Mouse (Mus musculus) hindbrain, embryonic 13.5 days (tissue): ENCODE data around the gene Dmac1. TPM values are rescaled to one million over a fixed set of nuclear protein-coding genes. Genes with fewer than 3 reads are reported as not detected.
A peak's percentile ranks its signal among the peaks of the same experiment; 100 is the strongest.

Experiments used
- ATAC-seq: fragments of 200-750 bp; cut with Nextera tagmentation; 2 replicates; pipeline ENCODE4 v1.8.0; 2017; ENCODE audit warnings: moderate TSS enrichment; ENCODE audit not compliant: low FRiP score
- H3K27ac ChIP-seq: fragments of 300-500 bp; sonication (generic); 2 replicates; pipeline ENCODE4 v1.5.1; 2015; ENCODE audit warnings: inconsistent platforms, mild to moderate bottlenecking, moderate library complexity
- H3K27me3 ChIP-seq: fragments of 300-500 bp; sonication (generic); 2 replicates; pipeline ENCODE4 v1.6.1; 2015; ENCODE audit warnings: mild to moderate bottlenecking, inconsistent platforms
- H3K36me3 ChIP-seq: fragments of 300-500 bp; sonication (generic); 2 replicates; pipeline ENCODE4 v1.6.1; 2015; ENCODE audit warnings: mild to moderate bottlenecking, inconsistent platforms
- H3K4me1 ChIP-seq: fragments of 300-500 bp; sonication (generic); replicated peaks from 2 replicates; pipeline ENCODE4 v1.6.1; 2015; ENCODE audit warnings: inconsistent platforms
- H3K4me2 ChIP-seq: fragments of 300-500 bp; sonication (generic); 2 replicates; pipeline ENCODE4 v1.6.1; 2015; ENCODE audit warnings: inconsistent platforms, mild to moderate bottlenecking, moderate library complexity
- H3K4me3 ChIP-seq: fragments of 300-500 bp; sonication (generic); 2 replicates; pipeline ENCODE4 v1.5.1; 2015; ENCODE audit warnings: mild to moderate bottlenecking, inconsistent platforms
- H3K9ac ChIP-seq: fragments of 300-500 bp; sonication (generic); 2 replicates; pipeline ENCODE4 v1.6.1; 2015; ENCODE audit warnings: mild to moderate bottlenecking, inconsistent platforms
- H3K9me3 ChIP-seq: fragments of 300-500 bp; sonication (generic); 2 replicates; pipeline ENCODE4 v1.6.1; 2016; ENCODE audit warnings: inconsistent platforms
- WGBS: fragments of 180-500 bp; shearing (Covaris S2); methylation state at CpG from one replicate; pipeline ENCODE4 v1.1.7; 2015; 5-methylcytosine and 5-hydroxymethylcytosine counted together
- polyA plus RNA-seq: library from polyadenylated mRNA; unstranded; fragments of >200 nt; fragmentation: Nextera tagmentation; extraction: Ambion mirVana; gene quantifications from 2 replicates; pipeline ENCODE4 v1.2.1, GENCODE M21; 2015

Dmac1 gene
- 102 and 111 TPM in 2 replicates for polyA plus RNA-seq

GRCm38 (mm10) chr4:75278197-75279175 is at the start of gene Dmac1:
Gene Dmac1, minus strand, starts transcription at chr4:75278305.
- Histone ChIP-seq H3K27me3 (no peaks in the 10 kb centered on the region), H3K4me3 (peak within 1 kb of the TSS; percentile 79), H3K9me3 (no peaks in the 10 kb centered on the region), H3K4me2 (peak within 1 kb of the TSS; percentile 65), H3K27ac (peak within 1 kb of the TSS; percentile 58), H3K4me1 (peaks cover 8% of the 10 kb centered on the region; the same call in 1 of the 2 replicates), H3K36me3 (peaks cover 14% of the 10 kb centered on the region), H3K9ac (peak within 1 kb of the TSS; percentile 86)
- WGBS: 19% methylated on average over 23 of the region's 23 CpGs
- ATAC-seq: peak; percentile 97

- ATAC-seq: no peak
- Histone ChIP-seq H3K4me2 (no peak overlapping the region), H3K4me3 (no peak overlapping the region), H3K4me1 (no peaks in the 10 kb centered on the region), H3K36me3 (no peaks in the 10 kb centered on the region), H3K9me3 (no peaks in the 10 kb centered on the region), H3K27ac (no peak overlapping the region), H3K27me3 (no peaks in the 10 kb centered on the region), H3K9ac (no peak overlapping the region)
- 89% methylated on average over 1 of the region's 1 CpGs for WGBS
Measured at GRCm38 (mm10) chr4:75315431-75315830, 37.3 kb upstream of the Dmac1 start.

DNA sequence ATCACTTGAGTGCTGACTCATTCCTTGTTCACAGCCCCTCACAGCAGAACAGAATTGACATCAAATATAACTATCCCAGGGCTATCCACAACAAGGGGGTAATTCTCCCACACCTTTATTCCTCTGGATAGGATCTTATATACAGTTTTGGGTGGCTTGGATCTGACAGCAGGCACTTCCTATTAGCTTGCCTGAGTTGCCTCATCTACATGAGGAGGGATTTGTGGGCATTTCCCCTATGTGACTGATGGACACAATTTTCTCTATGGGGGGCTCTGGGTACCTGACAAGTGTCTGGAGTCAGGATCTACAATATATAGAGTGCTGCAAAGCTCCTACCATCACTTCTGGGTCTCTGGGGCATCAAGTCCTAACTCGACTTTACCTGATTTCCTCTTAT is 36.9 kb upstream of the Dmac1 start:
- no peaks in the 10 kb centered on the region for H3K27me3 ChIP-seq
- no peaks in the 10 kb centered on the region for H3K9me3 ChIP-seq
- H3K4me2 ChIP-seq: no peak overlapping the region
- no peak overlapping the region for H3K27ac ChIP-seq
- H3K36me3 ChIP-seq: no peaks in the 10 kb centered on the region
- H3K4me1 ChIP-seq: no peaks in the 10 kb centered on the region
- ATAC-seq: no peak
- no peak overlapping the region for H3K4me3 ChIP-seq
- WGBS: 82% methylated on average over 1 of the region's 1 CpGs
- H3K9ac ChIP-seq: no peak overlapping the region

- Histone ChIP-seq H3K27ac (no peak overlapping the region), H3K4me3 (no peak overlapping the region), H3K4me1 (no peaks in the 10 kb centered on the region), H3K9ac (no peak overlapping the region), H3K36me3 (no peaks in the 10 kb centered on the region), H3K9me3 (no peaks in the 10 kb centered on the region), H3K27me3 (no peaks in the 10 kb centered on the region), H3K4me2 (no peak overlapping the region)
- ATAC-seq: no peak
- WGBS: 97% methylated on average over 2 of the region's 2 CpGs
Measured at GRCm38 (mm10) chr4:75311918-75312317, 33.8 kb upstream of the Dmac1 start.

GRCm38 (mm10) chr4:75311305-75311704 is 33.2 kb upstream of the Dmac1 start:
- Histone ChIP-seq H3K36me3 (no peaks in the 10 kb centered on the region), H3K9ac (no peak overlapping the region), H3K4me1 (no peaks in the 10 kb centered on the region), H3K4me2 (no peak overlapping the region), H3K9me3 (no peaks in the 10 kb centered on the region), H3K27me3 (no peaks in the 10 kb centered on the region), H3K27ac (no peak overlapping the region), H3K4me3 (no peak overlapping the region)
- WGBS: 92% methylated on average over 2 of the region's 2 CpGs
- ATAC-seq: no peak

DNA sequence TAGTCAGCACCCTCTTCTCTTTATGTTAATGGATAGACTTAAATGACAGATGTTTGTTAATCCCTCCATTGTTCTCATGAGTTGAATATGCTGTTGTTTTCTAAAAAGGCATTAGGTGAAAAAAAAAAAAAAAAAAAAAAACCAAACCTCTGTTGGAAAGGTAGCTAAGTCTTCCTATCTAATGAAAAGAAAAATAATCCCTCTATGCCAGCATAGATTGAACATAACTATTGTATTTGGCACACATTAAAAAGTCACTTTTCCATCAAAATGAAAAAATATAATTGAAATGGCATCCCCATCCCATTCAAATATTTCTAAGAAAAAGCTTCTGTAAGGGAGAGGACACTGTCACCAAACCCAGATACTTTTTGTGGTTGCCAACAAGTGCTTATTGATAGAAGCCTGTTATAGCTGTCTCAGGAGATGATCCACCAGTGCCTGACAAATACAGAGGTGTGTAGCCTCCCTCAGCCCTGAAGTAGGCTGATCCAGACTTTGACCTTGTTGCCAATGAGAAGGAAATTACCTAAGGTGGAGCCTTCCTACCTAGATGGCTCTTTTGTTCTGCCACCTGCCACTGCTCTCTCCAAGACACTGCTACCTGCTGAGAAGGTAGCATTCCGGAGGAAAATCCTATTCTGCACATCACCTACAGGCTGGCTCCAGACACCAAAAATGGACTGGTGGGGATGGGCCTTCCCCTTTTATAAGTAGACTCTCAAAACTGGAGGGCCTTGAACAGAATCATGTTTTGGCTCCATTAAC is 22.3 kb upstream of the Dmac1 start:
- no peak overlapping the region for H3K27ac ChIP-seq
- H3K36me3 ChIP-seq: no peaks in the 10 kb centered on the region
- H3K4me3 ChIP-seq: no peak overlapping the region
- H3K4me1 ChIP-seq: no peaks in the 10 kb centered on the region
- H3K27me3 ChIP-seq: no peaks in the 10 kb centered on the region
- 65% methylated on average over 1 of the region's 1 CpGs for WGBS
- H3K9me3 ChIP-seq: no peaks in the 10 kb centered on the region
- H3K9ac ChIP-seq: no peak overlapping the region
- no peak overlapping the region for H3K4me2 ChIP-seq
- no peak for ATAC-seq

- Histone ChIP-seq H3K4me2 (no peak overlapping the region), H3K4me3 (no peak overlapping the region), H3K27me3 (no peaks in the 10 kb centered on the region), H3K36me3 (no peaks in the 10 kb centered on the region), H3K9ac (no peak overlapping the region), H3K27ac (no peak overlapping the region), H3K9me3 (no peaks in the 10 kb centered on the region), H3K4me1 (no peaks in the 10 kb centered on the region)
- WGBS: 59% methylated on average over 4 of the region's 4 CpGs
- ATAC-seq: no peak
Measured at GRCm38 (mm10) chr4:75292315-75292714, 14.2 kb upstream of the Dmac1 start.

- Histone ChIP-seq H3K36me3 (no peaks in the 10 kb centered on the region), H3K4me3 (no peak overlapping the region), H3K27me3 (no peaks in the 10 kb centered on the region), H3K9ac (no peak overlapping the region), H3K4me1 (no peaks in the 10 kb centered on the region), H3K9me3 (no peaks in the 10 kb centered on the region), H3K4me2 (no peak overlapping the region), H3K27ac (no peak overlapping the region)
- WGBS: 90% methylated on average over 4 of the region's 4 CpGs
- no peak for ATAC-seq
Measured at GRCm38 (mm10) chr4:75291142-75291541, 13.0 kb upstream of the Dmac1 start.

DNA sequence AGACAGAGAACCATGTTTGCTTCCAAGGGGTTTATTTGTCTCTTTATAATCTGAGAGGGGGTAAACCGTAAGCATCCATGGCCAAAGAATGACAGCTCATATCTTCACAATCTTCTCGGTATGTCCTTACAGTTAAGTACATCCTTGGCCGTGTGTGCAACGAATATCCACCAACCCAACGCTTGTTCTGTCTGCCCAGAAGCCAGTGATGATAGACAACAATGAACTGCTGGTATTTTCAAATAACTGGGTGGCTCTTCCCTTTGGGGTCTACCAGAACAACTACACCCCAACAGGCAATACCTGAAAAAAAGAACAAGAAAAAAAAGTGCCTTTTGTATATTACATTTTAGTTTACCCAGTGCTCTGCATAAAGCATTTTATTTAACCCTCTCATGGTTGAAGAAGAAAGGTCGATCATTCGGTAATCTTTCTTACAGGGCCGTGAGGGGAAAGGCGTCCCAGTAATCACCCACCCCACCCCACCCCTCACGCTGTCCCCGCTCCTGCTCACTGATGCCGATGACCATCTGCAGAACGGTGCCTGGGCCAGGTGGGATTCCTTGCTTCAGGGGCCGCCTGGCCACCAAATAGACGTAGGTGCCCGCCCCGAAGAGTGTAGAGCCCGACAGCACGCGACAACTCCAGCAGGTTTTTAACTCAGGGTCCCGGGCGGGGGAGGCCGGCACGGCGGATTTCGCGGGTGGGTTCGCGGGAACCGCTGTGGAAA is 473 bp downstream of the Dmac1 start:
- Histone ChIP-seq H3K27ac (peak overlapping the region; percentile 58), H3K4me1 (peaks cover 8% of the 10 kb centered on the region; the same call in 1 of the 2 replicates), H3K9me3 (no peaks in the 10 kb centered on the region), H3K4me3 (peak overlapping the region; percentile 79), H3K27me3 (no peaks in the 10 kb centered on the region), H3K36me3 (peaks cover 21% of the 10 kb centered on the region), H3K4me2 (peak overlapping the region; percentile 65), H3K9ac (peak overlapping the region; percentile 86)
- peak; percentile 93 for ATAC-seq
- 9% methylated on average over 30 of the region's 30 CpGs for WGBS

GRCm38 (mm10) chr4:75275737-75276136 is 2.4 kb downstream of the Dmac1 start:
- ATAC-seq: no peak
- H3K9me3 ChIP-seq: no peaks in the 10 kb centered on the region
- 90% methylated on average over 2 of the region's 2 CpGs for WGBS
- H3K27me3 ChIP-seq: no peaks in the 10 kb centered on the region
- no peak overlapping the region for H3K27ac ChIP-seq
- peaks cover 29% of the 10 kb centered on the region for H3K36me3 ChIP-seq
- no peak overlapping the region for H3K4me2 ChIP-seq
- peaks cover 8% of the 10 kb centered on the region; the same call in 1 of the 2 replicates for H3K4me1 ChIP-seq
- H3K4me3 ChIP-seq: no peak overlapping the region
- no peak overlapping the region for H3K9ac ChIP-seq

DNA sequence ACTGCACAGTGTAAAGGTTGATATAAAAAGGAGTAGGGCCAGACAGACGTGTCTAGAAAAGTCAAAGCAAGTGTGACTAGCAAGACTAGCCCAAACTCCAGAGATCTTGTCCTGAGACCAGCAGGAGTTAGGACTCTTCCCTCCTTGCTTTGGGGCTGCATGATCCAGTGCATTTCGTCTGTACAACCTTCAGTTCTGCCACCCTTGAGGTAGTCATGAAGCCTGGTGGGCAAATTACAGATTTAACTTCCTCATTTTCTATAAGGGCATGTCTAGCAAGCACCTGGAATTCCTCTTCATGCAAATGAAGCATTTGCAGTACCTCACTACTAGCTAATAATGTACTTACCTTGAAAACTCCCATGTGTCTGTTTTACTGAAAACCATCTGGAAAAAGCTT is 10.2 kb downstream of the Dmac1 start:
- no peak overlapping the region for H3K4me3 ChIP-seq
- peaks cover 10% of the 10 kb centered on the region for H3K36me3 ChIP-seq
- H3K27ac ChIP-seq: no peak overlapping the region
- 73% methylated on average over 2 of the region's 2 CpGs for WGBS
- ATAC-seq: no peak
- H3K9me3 ChIP-seq: no peaks in the 10 kb centered on the region
- H3K4me2 ChIP-seq: no peak overlapping the region
- H3K9ac ChIP-seq: no peak overlapping the region
- H3K4me1 ChIP-seq: no peaks in the 10 kb centered on the region
- no peaks in the 10 kb centered on the region for H3K27me3 ChIP-seq
